ENCODE assay signal across 30 mouse cellular contexts in genomic region chr8:78214645-78215044, GRCm38 (mm10). TPM values are rescaled to one million over a fixed set of nuclear protein-coding genes. Genes with fewer than 3 reads are reported as not detected.
DNase-seq lines count a peak whose midpoint lies in the region; ATAC-seq and TF ChIP-seq lines count a peak whose summit lies in the region.
"Had no signal": no experiment of that assay in that cellular context is flagged by ENCODE, and none has a peak within 500 bp of the region (broad histone marks: within the 10 kb centered on the region; RNA-seq: fewer than 3 reads in every experiment).

No protein-coding gene starts in this region.

- H3K27me3 ChIP-seq in forebrain, embryonic 16.5 days (replicated peaks; ENCODE audit: control insufficient read depth, insufficient read depth, low read length): peaks cover 3% of the 10 kb centered on the region; the same call in 1 of the 2 replicates
- no peaks in the 10 kb centered on the region for H3K27me3 ChIP-seq in forebrain, embryonic 15.5 days
- H3K27me3 ChIP-seq in hindbrain, postnatal 0 days (ENCODE audit: insufficient read depth, low read length): no peaks in the 10 kb centered on the region
- no peaks in the 10 kb centered on the region for H3K27me3 ChIP-seq in hindbrain, embryonic 12.5 days
- H3K27me3 ChIP-seq in midbrain, embryonic 13.5 days: no peaks in the 10 kb centered on the region
- H3K27me3 ChIP-seq: embryonic facial prominence, embryonic 12.5 days; heart, embryonic 15.5 days; intestine, embryonic 15.5 days; limb, embryonic 15.5 days; liver, embryonic 13.5 days had no signal

- no peaks in the 10 kb centered on the region for H3K9me3 ChIP-seq in forebrain, embryonic 16.5 days (ENCODE audit: control insufficient read depth, low read length)
- no peaks in the 10 kb centered on the region for H3K9me3 ChIP-seq in forebrain, embryonic 15.5 days
- no peaks in the 10 kb centered on the region for H3K9me3 ChIP-seq in hindbrain, postnatal 0 days (ENCODE audit: low read length)
- no peaks in the 10 kb centered on the region for H3K9me3 ChIP-seq in hindbrain, embryonic 12.5 days (replicated peaks)
- no peaks in the 10 kb centered on the region for H3K9me3 ChIP-seq in midbrain, embryonic 13.5 days
- H3K9me3 ChIP-seq: embryonic facial prominence, embryonic 12.5 days; heart, embryonic 15.5 days; intestine, embryonic 15.5 days; limb, embryonic 10.5 days; limb, embryonic 15.5 days; liver, embryonic 13.5 days had no signal

- TF ChIP-seq CTCF in hindbrain, postnatal 0 days (IDR thresholded peaks at IDR 0.05; ENCODE audit: low read depth): no peak

- peak; percentile 46; the same call in 1 of the 2 replicates for ATAC-seq in forebrain, embryonic 16.5 days
- no peak; the same call in 1 of the 2 replicates for ATAC-seq in forebrain, embryonic 15.5 days (replicated peaks)
- ATAC-seq in hindbrain, postnatal 0 days: peak; percentile 65
- no peak for ATAC-seq in hindbrain, embryonic 12.5 days (ENCODE audit: low FRiP score)
- peak; percentile 73 for ATAC-seq in midbrain, embryonic 13.5 days
- ATAC-seq: CD4-positive, CD25-positive, alpha-beta regulatory T cell, adult 4 months; intestine, embryonic 15.5 days; lung, postnatal 0 days had no signal

- H3K36me3 ChIP-seq in forebrain, embryonic 16.5 days (ENCODE audit: control insufficient read depth, insufficient read depth): no peaks in the 10 kb centered on the region
- no peaks in the 10 kb centered on the region for H3K36me3 ChIP-seq in forebrain, embryonic 15.5 days
- no peaks in the 10 kb centered on the region for H3K36me3 ChIP-seq in hindbrain, postnatal 0 days (ENCODE audit: insufficient read depth, low read length)
- H3K36me3 ChIP-seq in hindbrain, embryonic 12.5 days: no peaks in the 10 kb centered on the region
- no peaks in the 10 kb centered on the region for H3K36me3 ChIP-seq in midbrain, embryonic 13.5 days
- H3K36me3 ChIP-seq: embryonic facial prominence, embryonic 12.5 days; heart, embryonic 15.5 days; intestine, embryonic 15.5 days; limb, embryonic 10.5 days; limb, embryonic 15.5 days; liver, embryonic 13.5 days had no signal

- peaks cover 4% of the 10 kb centered on the region for H3K4me1 ChIP-seq in forebrain, embryonic 16.5 days (replicated peaks; ENCODE audit: control insufficient read depth, insufficient read depth, low read length)
- peaks cover 5% of the 10 kb centered on the region for H3K4me1 ChIP-seq in forebrain, embryonic 15.5 days
- H3K4me1 ChIP-seq in hindbrain, postnatal 0 days (ENCODE audit: insufficient read depth, low read length): peaks cover 6% of the 10 kb centered on the region; the same call in 1 of the 2 replicates
- peaks cover 10% of the 10 kb centered on the region for H3K4me1 ChIP-seq in hindbrain, embryonic 12.5 days
- peaks cover 17% of the 10 kb centered on the region for H3K4me1 ChIP-seq in midbrain, embryonic 13.5 days (replicated peaks)
- H3K4me1 ChIP-seq: megakaryocyte, embryonic 14.5 days had no signal

- no peak overlapping the region for H3K4me2 ChIP-seq in forebrain, embryonic 16.5 days (ENCODE audit: low read length)
- H3K4me2 ChIP-seq in forebrain, embryonic 15.5 days (replicated peaks): no peak overlapping the region
- H3K4me2 ChIP-seq in hindbrain, postnatal 0 days (ENCODE audit: low read depth, low read length): no peak overlapping the region
- H3K4me2 ChIP-seq in hindbrain, embryonic 12.5 days (replicated peaks): no peak overlapping the region
- no peak overlapping the region for H3K4me2 ChIP-seq in midbrain, embryonic 13.5 days (replicated peaks)
- H3K4me2 ChIP-seq: embryonic facial prominence, embryonic 12.5 days; heart, embryonic 15.5 days; intestine, embryonic 15.5 days; limb, embryonic 15.5 days; liver, embryonic 13.5 days had no signal

- H3K4me3 ChIP-seq in forebrain, embryonic 16.5 days (replicated peaks; ENCODE audit: low read length): no peak overlapping the region
- H3K4me3 ChIP-seq in forebrain, embryonic 15.5 days: no peak overlapping the region
- H3K4me3 ChIP-seq in hindbrain, postnatal 0 days (ENCODE audit: low read length): no peak overlapping the region
- H3K4me3 ChIP-seq in hindbrain, embryonic 12.5 days: no peak overlapping the region
- no peak overlapping the region for H3K4me3 ChIP-seq in midbrain, embryonic 13.5 days (replicated peaks)
- H3K4me3 ChIP-seq: embryonic facial prominence, embryonic 12.5 days; heart, embryonic 15.5 days; intestine, embryonic 15.5 days; limb, embryonic 10.5 days; limb, embryonic 15.5 days; liver, embryonic 13.5 days; megakaryocyte, embryonic 14.5 days had no signal

- DNase-seq in hindbrain, postnatal 0 days (ENCODE audit: low spot score): peak; percentile 7
- DNase-seq in Muller cell, postnatal 12 days (ENCODE audit: inconsistent ontology term): peak; percentile 7
- no peak for DNase-seq in kidney, postnatal 4 days
- DNase-seq in cerebellum, postnatal 10 days: no peak
- DNase-seq: cerebellum, adult 8-10 months; embryo, embryonic 11 days; gastrocnemius, postnatal 14 days; kidney, adult 9 months; kidney, postnatal 10 days; layer of hippocampus, adult 9-11 months; liver, embryonic 13.5 days; lung, adult 18-20 months; lung, postnatal 4 days; right cerebral cortex, postnatal 4 days had no signal

- H3K27ac ChIP-seq in forebrain, embryonic 16.5 days (ENCODE audit: low read length): no peak overlapping the region
- H3K27ac ChIP-seq in forebrain, embryonic 15.5 days (replicated peaks): no peak overlapping the region
- no peak overlapping the region for H3K27ac ChIP-seq in hindbrain, postnatal 0 days
- no peak overlapping the region for H3K27ac ChIP-seq in hindbrain, embryonic 12.5 days
- H3K27ac ChIP-seq in midbrain, embryonic 13.5 days: no peak overlapping the region
- H3K27ac ChIP-seq: embryonic facial prominence, embryonic 12.5 days; heart, embryonic 15.5 days; intestine, embryonic 15.5 days; limb, embryonic 10.5 days; limb, embryonic 15.5 days; liver, embryonic 13.5 days had no signal

- H3K9ac ChIP-seq in forebrain, embryonic 16.5 days (replicated peaks; ENCODE audit: low read depth, low read length): no peak overlapping the region
- no peak overlapping the region for H3K9ac ChIP-seq in forebrain, embryonic 15.5 days (replicated peaks)
- no peak overlapping the region for H3K9ac ChIP-seq in hindbrain, postnatal 0 days (replicated peaks; ENCODE audit: low read length)
- H3K9ac ChIP-seq in hindbrain, embryonic 12.5 days: no peak overlapping the region
- H3K9ac ChIP-seq in midbrain, embryonic 13.5 days (replicated peaks): no peak overlapping the region
- H3K9ac ChIP-seq: embryonic facial prominence, embryonic 12.5 days; heart, embryonic 15.5 days; intestine, embryonic 15.5 days; limb, embryonic 15.5 days; liver, embryonic 13.5 days had no signal

- 18% methylated on average over 3 of the region's 3 CpGs for WGBS in forebrain, embryonic 16.5 days
- WGBS in forebrain, embryonic 15.5 days: 16% methylated on average over 3 of the region's 3 CpGs
- 14% methylated on average over 3 of the region's 3 CpGs for WGBS in hindbrain, postnatal 0 days
- WGBS in hindbrain, embryonic 12.5 days: 27% methylated on average over 3 of the region's 3 CpGs
- WGBS in midbrain, embryonic 13.5 days: 15% methylated on average over 3 of the region's 3 CpGs

RNA-seq across cellular contexts. Expression of gene Ttc29, which starts 1.5 kb away (rescaled TPM):
- 0.32 and 0.65 TPM in 2 replicates for polyA plus RNA-seq in forebrain, embryonic 16.5 days (2015; fragmentation: Nextera tagmentation; extraction: Ambion mirVana)
- polyA plus RNA-seq in forebrain, embryonic 15.5 days (2015; fragmentation: Nextera tagmentation; extraction: Ambion mirVana): 0.70 and 1.9 TPM in 2 replicates
- 0.72 and 0.84 TPM in 2 replicates for total RNA-seq in hindbrain, postnatal 0 days (2014; rRNA removed)
- polyA plus RNA-seq in hindbrain, postnatal 0 days (2015; fragmentation: Nextera tagmentation; extraction: Ambion mirVana): 0.69 and 0.87 TPM in 2 replicates
- polyA plus RNA-seq in hindbrain, embryonic 12.5 days (2016; fragmentation: Nextera tagmentation; extraction: Ambion mirVana): 1.2 and 1.8 TPM in 2 replicates
- 0.28 and 0.38 TPM in 2 replicates for polyA plus RNA-seq in midbrain, embryonic 13.5 days (2015; fragmentation: Nextera tagmentation; extraction: Ambion mirVana)
- total RNA-seq: adrenal gland, adult 18-20 months; adrenal gland, postnatal 4 days; gastrocnemius, postnatal 14 days; granulocyte monocyte progenitor cell, adult 5-6 weeks; heart, postnatal 25 days had no signal
- polyA plus RNA-seq: CD4-positive, CD25-positive, alpha-beta regulatory T cell, adult 4 months; embryonic facial prominence, embryonic 12.5 days; intestine, embryonic 15.5 days; limb, embryonic 10.5 days; liver, embryonic 13.5 days had no signal

Comparison
In these comparisons a context has a peak if more than half of its experiments do, and no peak if none do; other contexts are left out.
1. ATAC-seq: peak in forebrain, embryonic 16.5 days (single experiment), hindbrain, postnatal 0 days (single experiment) and midbrain, embryonic 13.5 days (single experiment); none in forebrain, embryonic 15.5 days (single experiment) and hindbrain, embryonic 12.5 days (single experiment).
2. DNase-seq: peak in hindbrain, postnatal 0 days (single experiment) and Muller cell, postnatal 12 days (single experiment); none in kidney, postnatal 4 days (0 of 2) and cerebellum, postnatal 10 days (0 of 2).